Mouse (Mus musculus): ENCODE data around the gene Qser1. TPM values are rescaled to one million over a fixed set of nuclear protein-coding genes. Genes with fewer than 3 reads are reported as not detected.

Qser1 gene
- polyA plus RNA-seq, 1 experiment from 2014 or later, result 12.4 TPM

DNA sequence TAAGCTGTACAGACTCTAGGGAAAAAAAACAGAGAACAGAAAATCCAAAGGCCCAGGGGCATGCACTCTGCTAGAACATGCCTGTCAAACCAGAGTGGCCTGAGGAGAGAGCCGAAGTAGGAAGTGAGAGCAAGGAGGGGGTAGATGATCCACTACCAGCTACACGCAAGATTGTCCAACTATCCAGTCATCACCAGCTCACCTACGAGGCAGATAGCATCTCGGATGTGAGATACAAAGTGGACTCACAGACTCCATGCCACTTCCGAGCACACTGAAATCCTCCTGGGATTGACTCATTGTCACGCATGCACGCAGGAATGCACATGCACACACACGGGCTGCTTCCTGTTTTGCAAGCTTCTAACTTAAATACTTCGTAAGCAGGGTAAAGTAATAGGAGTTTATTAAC lies 84.5 kb downstream of the Qser1 start:
- Histone ChIP-seq H3K9me3 (ENCODE audit: control insufficient read depth, low read length) (no peaks in the 10 kb centered on the region), H3K27me3 (ENCODE audit: control insufficient read depth, insufficient read depth, low read length) (no peaks in the 10 kb centered on the region), H3K9ac (replicated peaks; ENCODE audit: low read depth, low read length) (no peak overlapping the region), H3K27ac (ENCODE audit: low read depth, low read length) (no peak overlapping the region), H3K36me3 (ENCODE audit: control insufficient read depth, insufficient read depth, low read length) (no peaks in the 10 kb centered on the region), H3K4me1 (ENCODE audit: control insufficient read depth, insufficient read depth, low read length) (no peaks in the 10 kb centered on the region), H3K4me3 (ENCODE audit: low read depth, low read length) (no peak overlapping the region), H3K4me2 (ENCODE audit: low read depth, low read length) (no peak overlapping the region)
- no peak for ATAC-seq (ENCODE audit: low read depth)
- 92% methylated on average over 9 of the region's 9 CpGs for WGBS

DNA sequence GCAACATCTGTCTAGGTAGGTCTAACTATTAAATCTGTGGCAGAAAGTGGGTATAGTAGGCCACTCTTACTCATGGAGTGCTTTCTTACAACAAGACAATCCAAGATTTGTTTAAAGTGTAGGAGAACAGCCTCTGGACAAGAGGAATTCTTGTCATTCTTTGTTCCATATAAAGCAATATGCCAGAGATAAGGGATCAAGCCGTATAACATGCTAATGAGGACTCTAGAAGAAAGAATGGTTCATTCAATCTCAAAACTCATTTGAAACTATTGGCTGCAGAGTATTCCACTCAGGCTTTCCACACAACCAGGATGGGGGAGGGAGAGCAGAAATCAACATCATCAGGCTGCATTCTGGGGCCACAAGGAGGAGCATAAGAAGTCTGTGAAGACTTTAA lies 89.2 kb downstream of the Qser1 start:
- no peaks in the 10 kb centered on the region for H3K9me3 ChIP-seq (ENCODE audit: control insufficient read depth, low read length)
- no peak overlapping the region for H3K4me2 ChIP-seq (ENCODE audit: low read depth, low read length)
- no peak overlapping the region for H3K4me3 ChIP-seq (ENCODE audit: low read depth, low read length)
- H3K4me1 ChIP-seq (ENCODE audit: control insufficient read depth, insufficient read depth, low read length), result no peaks in the 10 kb centered on the region
- 62% methylated on average over 1 of the region's 1 CpGs for WGBS
- no peak overlapping the region for H3K9ac ChIP-seq (replicated peaks; ENCODE audit: low read depth, low read length)
- H3K36me3 ChIP-seq (ENCODE audit: control insufficient read depth, insufficient read depth, low read length), result no peaks in the 10 kb centered on the region
- no peaks in the 10 kb centered on the region for H3K27me3 ChIP-seq (ENCODE audit: control insufficient read depth, insufficient read depth, low read length)
- ATAC-seq (ENCODE audit: low read depth), result no peak
- H3K27ac ChIP-seq (ENCODE audit: low read depth, low read length), result no peak overlapping the region

DNA sequence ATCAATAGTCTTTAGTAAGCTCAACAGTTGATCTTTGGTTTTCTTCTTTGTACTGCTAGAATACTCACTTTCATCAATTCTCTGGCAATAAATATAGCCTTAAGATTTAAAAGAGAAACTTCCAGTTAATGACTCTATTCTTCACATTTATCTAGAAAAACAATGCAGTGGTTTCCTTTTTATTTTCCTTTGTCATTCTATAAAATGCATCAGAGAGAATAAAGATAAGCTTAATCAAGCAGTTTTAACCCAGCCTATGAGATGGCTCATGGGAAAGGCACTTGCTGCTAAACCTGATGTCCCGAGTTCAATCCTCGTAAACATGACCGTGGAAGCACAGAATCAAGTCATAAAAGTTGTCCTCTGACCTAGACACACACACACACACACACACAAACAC lies 94.5 kb downstream of the Qser1 start:
- no peak for ATAC-seq (ENCODE audit: low read depth)
- H3K27me3 ChIP-seq (ENCODE audit: control insufficient read depth, insufficient read depth, low read length), result no peaks in the 10 kb centered on the region
- no peaks in the 10 kb centered on the region for H3K4me1 ChIP-seq (ENCODE audit: control insufficient read depth, insufficient read depth, low read length)
- H3K27ac ChIP-seq (ENCODE audit: low read depth, low read length), result no peak overlapping the region
- H3K36me3 ChIP-seq (ENCODE audit: control insufficient read depth, insufficient read depth, low read length), result no peaks in the 10 kb centered on the region
- no peaks in the 10 kb centered on the region for H3K9me3 ChIP-seq (ENCODE audit: control insufficient read depth, low read length)
- no peak overlapping the region for H3K9ac ChIP-seq (replicated peaks; ENCODE audit: low read depth, low read length)
- H3K4me2 ChIP-seq (ENCODE audit: low read depth, low read length), result no peak overlapping the region
- H3K4me3 ChIP-seq (ENCODE audit: low read depth, low read length), result no peak overlapping the region
- WGBS, result 64% methylated on average over 3 of the region's 3 CpGs

DNA sequence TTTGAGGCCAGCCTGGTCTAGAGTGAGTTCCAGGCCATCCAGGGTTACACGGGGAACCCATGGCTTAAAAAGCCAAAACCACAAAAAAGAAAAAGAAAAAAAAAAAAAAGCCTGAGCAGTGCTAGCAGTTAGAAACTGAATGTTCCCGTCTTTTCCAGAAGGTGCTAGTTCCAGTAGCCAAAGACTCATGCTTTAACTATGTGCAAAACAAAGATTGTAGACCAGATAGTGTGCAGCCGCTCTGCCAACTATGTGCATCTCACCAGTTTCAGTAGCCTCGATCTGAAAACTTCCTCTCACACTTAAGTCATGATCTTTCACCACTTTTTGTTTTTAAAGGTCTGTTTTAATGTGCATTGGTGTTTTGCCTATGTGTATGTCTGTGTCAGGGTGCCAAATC lies 98.7 kb downstream of the Qser1 start:
- ATAC-seq (ENCODE audit: low read depth), result no peak
- no peaks in the 10 kb centered on the region for H3K9me3 ChIP-seq (ENCODE audit: control insufficient read depth, low read length)
- H3K4me2 ChIP-seq (ENCODE audit: low read depth, low read length), result no peak overlapping the region
- H3K27me3 ChIP-seq (ENCODE audit: control insufficient read depth, insufficient read depth, low read length), result no peaks in the 10 kb centered on the region
- H3K4me3 ChIP-seq (ENCODE audit: low read depth, low read length), result no peak overlapping the region
- no peaks in the 10 kb centered on the region for H3K36me3 ChIP-seq (ENCODE audit: control insufficient read depth, insufficient read depth, low read length)
- no peak overlapping the region for H3K9ac ChIP-seq (replicated peaks; ENCODE audit: low read depth, low read length)
- H3K4me1 ChIP-seq (ENCODE audit: control insufficient read depth, insufficient read depth, low read length), result no peaks in the 10 kb centered on the region
- 93% methylated on average over 4 of the region's 4 CpGs for WGBS
- H3K27ac ChIP-seq (ENCODE audit: low read depth, low read length), result no peak overlapping the region

DNA sequence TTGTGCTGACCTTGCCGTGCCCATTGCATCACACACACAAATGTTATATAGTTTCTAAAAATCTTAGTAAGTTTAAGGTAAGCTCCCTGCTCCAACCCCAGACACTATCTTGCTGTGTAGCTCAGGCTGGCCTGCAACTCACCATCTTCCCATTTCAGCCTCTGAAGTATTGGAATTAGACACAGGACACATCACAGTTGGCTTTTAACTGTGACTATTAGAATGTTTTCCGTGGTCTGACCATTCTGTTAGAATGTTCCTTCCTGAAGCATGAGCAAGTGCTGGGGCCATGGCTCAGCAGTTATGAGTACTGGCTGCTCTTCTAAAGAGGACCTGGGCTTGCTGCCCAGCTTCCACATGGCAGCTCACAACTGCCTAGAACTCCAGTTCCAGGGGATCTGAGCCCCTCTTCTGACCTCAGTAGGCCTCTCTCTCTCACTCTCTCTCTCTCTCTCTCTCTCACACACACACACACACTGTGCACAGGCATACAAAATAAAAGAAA lies 99.3 kb downstream of the Qser1 start:
- Histone ChIP-seq H3K4me1 (ENCODE audit: control insufficient read depth, insufficient read depth, low read length) (no peaks in the 10 kb centered on the region), H3K27me3 (ENCODE audit: control insufficient read depth, insufficient read depth, low read length) (no peaks in the 10 kb centered on the region), H3K4me2 (ENCODE audit: low read depth, low read length) (no peak overlapping the region), H3K9ac (replicated peaks; ENCODE audit: low read depth, low read length) (no peak overlapping the region), H3K36me3 (ENCODE audit: control insufficient read depth, insufficient read depth, low read length) (no peaks in the 10 kb centered on the region), H3K27ac (ENCODE audit: low read depth, low read length) (no peak overlapping the region), H3K9me3 (ENCODE audit: control insufficient read depth, low read length) (no peaks in the 10 kb centered on the region), H3K4me3 (ENCODE audit: low read depth, low read length) (no peak overlapping the region)
- ATAC-seq (ENCODE audit: low read depth), result no peak
- WGBS, result 89% methylated on average over 2 of the region's 2 CpGs

DNA sequence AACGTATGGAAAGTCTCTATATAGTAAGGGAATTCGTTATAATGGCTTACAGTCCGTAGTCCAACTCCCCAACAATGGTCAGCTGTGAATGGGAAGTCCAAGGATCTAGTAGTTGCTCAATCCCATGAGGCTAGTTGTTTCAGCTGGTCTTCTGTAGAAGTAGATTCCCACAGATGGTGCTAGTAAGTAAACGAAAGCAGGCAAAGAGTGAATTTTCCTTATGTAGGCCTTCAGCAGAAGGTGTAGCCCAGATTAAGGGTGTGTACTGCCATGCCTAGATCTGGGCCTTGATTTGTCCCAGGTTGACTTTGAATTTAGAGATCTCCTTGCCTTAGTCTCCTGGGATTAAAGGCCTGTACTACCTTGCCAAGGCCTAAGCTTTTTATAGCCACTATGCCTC lies 100.3 kb downstream of the Qser1 start, which contains the start of gene Pin1rt1:
Pin1rt1 (minus strand) TSS at position 101 of the 400 bp plus-strand sequence.
- no peak within 1 kb of the TSS for H3K4me2 ChIP-seq (ENCODE audit: low read depth, low read length)
- no peaks in the 10 kb centered on the region for H3K4me1 ChIP-seq (ENCODE audit: control insufficient read depth, insufficient read depth, low read length)
- H3K9ac ChIP-seq (replicated peaks; ENCODE audit: low read depth, low read length), result no peak within 1 kb of the TSS
- no peaks in the 10 kb centered on the region for H3K27me3 ChIP-seq (ENCODE audit: control insufficient read depth, insufficient read depth, low read length)
- no peak for ATAC-seq (ENCODE audit: low read depth)
- H3K9me3 ChIP-seq (ENCODE audit: control insufficient read depth, low read length), result no peaks in the 10 kb centered on the region
- H3K4me3 ChIP-seq (ENCODE audit: low read depth, low read length), result no peak within 1 kb of the TSS
- no peak within 1 kb of the TSS for H3K27ac ChIP-seq (ENCODE audit: low read depth, low read length)
- H3K36me3 ChIP-seq (ENCODE audit: control insufficient read depth, insufficient read depth, low read length), result no peaks in the 10 kb centered on the region
- WGBS, result 90% methylated on average over 4 of the region's 4 CpGs

DNA sequence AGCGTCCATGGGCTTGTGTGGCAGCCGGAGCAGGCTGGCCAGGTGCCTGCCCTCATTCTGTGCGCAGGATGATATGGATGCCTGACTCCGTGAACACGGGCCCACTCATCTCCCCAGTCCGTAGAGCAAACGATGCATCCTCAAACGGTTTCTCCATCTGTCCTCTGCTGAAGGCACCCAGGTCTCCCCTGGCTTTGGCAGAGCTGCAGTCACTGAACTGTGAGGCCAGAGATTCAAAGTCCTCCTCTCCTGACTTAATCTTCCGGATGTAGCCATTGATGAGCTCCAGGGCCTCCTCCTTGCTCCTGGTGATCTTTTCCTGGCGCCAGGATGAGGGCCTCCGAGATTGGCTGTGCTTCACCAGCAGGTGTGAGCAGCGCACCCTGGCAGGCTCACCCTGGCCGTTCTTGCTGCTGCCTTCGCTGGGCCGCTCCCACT lies 102.3 kb downstream of the Qser1 start:
- Histone ChIP-seq H3K4me2 (ENCODE audit: low read depth, low read length) (no peak overlapping the region), H3K9ac (replicated peaks; ENCODE audit: low read depth, low read length) (no peak overlapping the region), H3K9me3 (ENCODE audit: control insufficient read depth, low read length) (no peaks in the 10 kb centered on the region), H3K4me3 (ENCODE audit: low read depth, low read length) (no peak overlapping the region), H3K36me3 (ENCODE audit: control insufficient read depth, insufficient read depth, low read length) (no peaks in the 10 kb centered on the region), H3K4me1 (ENCODE audit: control insufficient read depth, insufficient read depth, low read length) (no peaks in the 10 kb centered on the region), H3K27ac (ENCODE audit: low read depth, low read length) (no peak overlapping the region), H3K27me3 (ENCODE audit: control insufficient read depth, insufficient read depth, low read length) (no peaks in the 10 kb centered on the region)
- WGBS, result 39% methylated on average over 15 of the region's 15 CpGs
- ATAC-seq (ENCODE audit: low read depth), result no peak

DNA sequence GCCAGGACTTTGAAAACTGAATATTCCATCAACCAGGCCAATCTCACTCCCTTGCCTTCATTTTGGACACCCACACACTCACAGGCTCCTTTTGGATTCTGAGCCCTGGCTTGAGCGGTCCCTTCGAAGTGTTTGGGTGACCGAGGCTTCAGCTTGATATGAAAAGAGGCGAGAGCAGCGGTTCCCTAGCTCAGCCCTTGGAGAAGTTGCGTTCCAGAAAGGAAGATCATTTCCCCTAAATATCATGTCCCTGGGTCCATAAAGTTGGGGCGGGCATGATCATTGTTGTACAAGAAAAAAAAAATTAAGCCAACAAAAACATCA lies 104.1 kb downstream of the Qser1 start:
- Histone ChIP-seq H3K4me1 (ENCODE audit: control insufficient read depth, insufficient read depth, low read length) (no peaks in the 10 kb centered on the region), H3K9me3 (ENCODE audit: control insufficient read depth, low read length) (no peaks in the 10 kb centered on the region), H3K9ac (replicated peaks; ENCODE audit: low read depth, low read length) (peak overlapping the region; percentile 92), H3K27me3 (ENCODE audit: control insufficient read depth, insufficient read depth, low read length) (no peaks in the 10 kb centered on the region), H3K4me2 (ENCODE audit: low read depth, low read length) (peak overlapping the region; percentile 55), H3K4me3 (ENCODE audit: low read depth, low read length) (peak overlapping the region; percentile 67), H3K27ac (ENCODE audit: low read depth, low read length) (peak overlapping the region; percentile 83), H3K36me3 (ENCODE audit: control insufficient read depth, insufficient read depth, low read length) (no peaks in the 10 kb centered on the region)
- ATAC-seq (ENCODE audit: low read depth), result no peak
- 3% methylated on average over 7 of the region's 7 CpGs for WGBS

DNA sequence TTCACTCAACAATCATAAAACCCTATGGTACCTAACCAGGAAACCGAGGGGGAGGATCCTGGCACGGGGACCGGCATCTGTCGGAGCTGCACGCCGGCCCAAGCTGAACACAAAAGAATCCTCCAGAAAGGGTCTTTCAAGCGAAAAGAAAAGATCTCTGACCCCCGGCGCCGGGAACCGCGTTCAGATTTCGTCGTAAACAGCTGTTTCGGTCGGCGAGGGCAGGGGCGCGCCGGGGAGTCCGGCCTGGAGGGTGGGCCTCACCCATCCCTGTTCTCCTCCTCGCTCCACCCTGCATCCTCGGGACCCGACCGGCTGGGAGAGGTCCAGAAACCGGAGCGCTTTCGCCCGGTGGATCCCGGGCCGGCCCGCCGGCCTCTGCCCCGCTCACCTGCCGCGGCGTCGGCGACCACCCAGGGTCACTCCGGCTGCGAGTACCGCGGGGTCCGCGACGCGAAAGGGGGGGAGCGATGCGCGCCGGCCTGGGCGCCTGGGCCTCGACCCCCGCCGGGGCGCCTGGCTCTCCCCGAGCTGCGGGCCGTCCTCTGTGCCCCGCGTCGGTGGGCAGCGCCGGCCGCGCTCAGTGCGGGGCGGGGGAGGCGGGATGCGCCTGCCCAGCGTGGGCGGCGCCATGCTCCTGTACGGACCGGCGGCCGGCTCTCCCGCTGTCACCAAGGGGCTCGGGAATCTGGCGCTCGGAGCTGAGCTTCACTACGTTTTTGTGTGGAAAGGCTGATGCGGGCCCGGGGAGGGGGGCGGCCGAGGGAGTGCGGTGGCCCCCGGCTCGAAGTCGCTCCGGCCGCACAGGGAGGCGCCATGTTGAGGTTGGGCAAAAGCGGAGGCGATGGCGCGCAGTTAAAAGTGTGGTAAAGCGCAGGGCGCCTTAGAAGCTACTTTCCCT lies 104.7 kb downstream of the Qser1 start, which contains the start of gene Tcp11l1:
Tcp11l1 (minus strand) TSS at position 585 of the 901 bp plus-strand sequence.
- H3K36me3 ChIP-seq (ENCODE audit: control insufficient read depth, insufficient read depth, low read length), result no peaks in the 10 kb centered on the region
- H3K9ac ChIP-seq (replicated peaks; ENCODE audit: low read depth, low read length), result peak within 1 kb of the TSS; percentile 92
- H3K27ac ChIP-seq (ENCODE audit: low read depth, low read length), result peak within 1 kb of the TSS; percentile 83
- peak; percentile 94 for ATAC-seq (ENCODE audit: low read depth)
- peak within 1 kb of the TSS; percentile 55 for H3K4me2 ChIP-seq (ENCODE audit: low read depth, low read length)
- no peaks in the 10 kb centered on the region for H3K9me3 ChIP-seq (ENCODE audit: control insufficient read depth, low read length)
- no peaks in the 10 kb centered on the region for H3K4me1 ChIP-seq (ENCODE audit: control insufficient read depth, insufficient read depth, low read length)
- under 1% methylated on average over 72 of the region's 99 CpGs for WGBS
- peak within 1 kb of the TSS; percentile 67 for H3K4me3 ChIP-seq (ENCODE audit: low read depth, low read length)
- no peaks in the 10 kb centered on the region for H3K27me3 ChIP-seq (ENCODE audit: control insufficient read depth, insufficient read depth, low read length)
